Mouse (Mus musculus) C2C12 (cell line): ENCODE data around the gene Med15.

Experiments
- CEBPB ChIP-seq: IDR thresholded peaks from one replicate; pipeline ENCODE4 v1.6.1; 2011; ENCODE audit warnings: low read depth, mild to moderate bottlenecking, control low read depth, moderate library complexity
- CTCF ChIP-seq: IDR thresholded peaks from one replicate; pipeline ENCODE4 v1.5.1; 2011; ENCODE audit not compliant: control insufficient read depth, insufficient read depth, insufficient read length
- FOSL1 ChIP-seq: IDR thresholded peaks from one replicate; pipeline ENCODE4 v1.8.0; 2011; ENCODE audit warnings: mild to moderate bottlenecking, low read length; ENCODE audit not compliant: poor library complexity, insufficient read depth, severe bottlenecking
- MAX ChIP-seq: IDR thresholded peaks from one replicate; pipeline ENCODE4 v1.6.1; 2011; ENCODE audit warnings: mild to moderate bottlenecking, control low read depth
- MYOD1 ChIP-seq: IDR thresholded peaks from one replicate; pipeline ENCODE4 v1.6.1; 2011; ENCODE audit warnings: low read depth; ENCODE audit not compliant: control insufficient read depth, insufficient read length
- MYOG ChIP-seq: IDR thresholded peaks from one replicate; pipeline ENCODE4 v1.6.1; 2011; ENCODE audit not compliant: control insufficient read depth, insufficient read length; ENCODE audit errors: extremely low read depth
- USF1 ChIP-seq: IDR thresholded peaks from one replicate; pipeline ENCODE4 v1.6.1; 2011; ENCODE audit warnings: low read depth, mild to moderate bottlenecking, control low read depth, moderate library complexity

- TF ChIP-seq CTCF (no peak), MAX (no peak), MYOG (no peak), USF1 (no peak), MYOD1 (no peak), CEBPB (no peak), FOSL1 (no peak)
Observed at GRCm38 (mm10) chr16:17641301-17641700, 91.4 kb downstream of the Med15 start.
